Mouse (Mus musculus): Measurements from ENCODE around the gene Rabl2.
A peak's percentile ranks its signal among the peaks of the same experiment; 100 is the strongest.

GRCm38 (mm10) chr15:89556401-89557178 is 35.1 kb downstream of the Rabl2 start:
- peak; percentile 38 for TF ChIP-seq CTCF (IDR thresholded peaks at IDR 0.05; ENCODE audit: low read depth)
- TF ChIP-seq EP300 (IDR thresholded peaks at IDR 0.05; ENCODE audit: low read depth), result no peak

Measured in heart, postnatal 0 days (tissue).